Mouse (Mus musculus) fibroblast of lung, adult 2 months (primary cell): Measurements from ENCODE around the gene Kat6b.
"Not testable (repeated sequence)": the region's sequence is repeated elsewhere in the genome, so short reads cannot be mapped to it uniquely, and the experiment has no call there.

Experiments used
- DNase-seq: peaks from one replicate; pipeline ENCODE4 v3.0.0-alpha.2; 2011; ENCODE audit warnings: low read depth

Kat6b gene

GRCm38 (mm10) chr14:21669218-21669617 is 188.0 kb downstream of the Kat6b start:
- no peak for DNase-seq

GRCm38 (mm10) chr14:21669633-21670421 is 188.6 kb downstream of the Kat6b start:
- DNase-seq: no peak

DNA sequence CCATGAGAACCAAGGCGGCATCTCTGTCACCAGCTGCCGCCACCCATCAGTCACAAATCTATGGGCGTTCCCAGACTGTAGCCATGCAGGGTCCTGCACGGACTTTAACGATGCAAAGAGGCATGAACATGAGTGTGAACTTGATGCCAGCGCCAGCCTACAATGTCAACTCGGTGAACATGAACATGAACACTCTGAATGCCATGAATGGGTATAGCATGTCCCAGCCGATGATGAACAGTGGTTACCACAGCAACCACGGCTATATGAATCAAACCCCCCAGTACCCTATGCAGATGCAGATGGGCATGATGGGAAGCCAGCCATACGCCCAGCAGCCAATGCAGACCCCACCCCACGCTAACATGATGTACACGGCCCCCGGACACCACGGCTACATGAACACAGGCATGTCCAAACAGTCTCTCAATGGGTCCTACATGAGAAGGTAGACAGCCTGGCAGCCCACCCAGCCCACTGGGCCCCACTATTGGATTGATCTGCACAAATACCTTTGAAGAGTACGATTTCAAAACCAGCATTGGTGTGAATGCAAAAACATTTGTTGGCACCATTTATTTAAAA is 189.3 kb downstream of the Kat6b start:
- not testable (repeated sequence) for DNase-seq

DNA sequence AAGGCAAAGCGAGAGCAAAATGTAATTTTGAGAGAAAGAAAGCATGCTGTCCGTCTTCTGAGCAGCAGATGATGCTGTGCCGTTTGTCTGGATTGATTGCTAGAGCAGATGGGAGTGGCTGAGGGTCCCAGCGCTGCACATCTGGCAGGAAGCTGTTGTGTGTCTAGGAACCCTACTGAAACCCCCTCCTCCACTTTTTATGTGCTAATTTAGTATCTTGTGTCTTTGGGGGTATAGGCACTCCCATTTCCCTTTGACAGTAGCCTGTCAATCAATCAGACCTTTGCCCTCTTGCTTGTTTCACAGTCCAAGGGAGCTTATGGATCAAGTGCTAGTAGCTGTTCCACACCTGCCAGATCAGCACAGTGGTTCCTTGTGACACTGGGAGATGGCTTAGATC is 191.9 kb downstream of the Kat6b start:
- no peak for DNase-seq

GRCm38 (mm10) chr14:21674471-21674870 is 193.2 kb downstream of the Kat6b start:
- DNase-seq: no peak

- peak; percentile 59 for DNase-seq
Measured at GRCm38 (mm10) chr14:21676223-21676622, 195.0 kb downstream of the Kat6b start.

- DNase-seq: no peak
Measured at GRCm38 (mm10) chr14:21678509-21679285, 197.5 kb downstream of the Kat6b start.

- DNase-seq: no peak
Measured at GRCm38 (mm10) chr14:21679631-21680201, 198.5 kb downstream of the Kat6b start.

DNA sequence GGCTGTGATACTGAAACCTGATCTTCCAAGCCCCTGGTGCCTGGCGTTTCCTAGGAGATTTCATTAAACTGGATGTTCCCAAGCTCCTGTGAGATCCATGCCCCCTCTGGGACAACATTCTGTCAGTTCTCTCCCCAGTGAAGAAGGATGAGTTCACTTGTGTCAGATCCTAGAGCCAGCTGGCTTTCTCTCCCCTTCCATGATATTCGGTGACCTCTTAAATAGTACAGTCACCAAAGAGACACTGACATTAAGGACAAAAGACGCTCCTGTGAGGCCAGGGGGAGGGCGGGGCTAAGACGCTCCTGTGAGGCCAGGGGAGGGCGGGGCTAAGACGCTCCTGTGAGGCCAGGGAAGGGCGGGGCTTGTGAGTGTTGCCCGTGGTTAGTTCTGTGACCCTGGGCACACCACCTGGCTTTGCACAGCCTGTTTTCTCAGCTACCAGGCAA is 201.5 kb downstream of the Kat6b start:
- no peak for DNase-seq

DNA sequence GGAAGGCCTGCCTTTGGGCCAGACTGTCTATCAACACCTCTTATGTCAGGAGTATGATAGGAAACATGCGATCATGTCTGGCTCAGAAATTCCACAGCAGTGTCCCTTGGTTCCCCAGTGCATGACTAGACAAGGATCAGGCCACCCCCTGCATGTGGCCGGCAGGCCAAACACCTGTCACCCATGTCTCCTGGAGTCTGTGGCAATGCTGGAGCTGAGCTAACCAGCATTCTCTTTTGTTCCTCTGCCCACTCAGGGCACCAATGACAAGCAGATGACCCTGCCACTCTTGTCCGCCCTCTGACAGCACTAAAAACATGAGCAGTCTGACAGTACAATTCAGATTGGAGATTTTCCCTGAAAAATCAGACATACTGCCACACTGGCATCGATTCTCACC is 202.6 kb downstream of the Kat6b start:
- no peak for DNase-seq

DNA sequence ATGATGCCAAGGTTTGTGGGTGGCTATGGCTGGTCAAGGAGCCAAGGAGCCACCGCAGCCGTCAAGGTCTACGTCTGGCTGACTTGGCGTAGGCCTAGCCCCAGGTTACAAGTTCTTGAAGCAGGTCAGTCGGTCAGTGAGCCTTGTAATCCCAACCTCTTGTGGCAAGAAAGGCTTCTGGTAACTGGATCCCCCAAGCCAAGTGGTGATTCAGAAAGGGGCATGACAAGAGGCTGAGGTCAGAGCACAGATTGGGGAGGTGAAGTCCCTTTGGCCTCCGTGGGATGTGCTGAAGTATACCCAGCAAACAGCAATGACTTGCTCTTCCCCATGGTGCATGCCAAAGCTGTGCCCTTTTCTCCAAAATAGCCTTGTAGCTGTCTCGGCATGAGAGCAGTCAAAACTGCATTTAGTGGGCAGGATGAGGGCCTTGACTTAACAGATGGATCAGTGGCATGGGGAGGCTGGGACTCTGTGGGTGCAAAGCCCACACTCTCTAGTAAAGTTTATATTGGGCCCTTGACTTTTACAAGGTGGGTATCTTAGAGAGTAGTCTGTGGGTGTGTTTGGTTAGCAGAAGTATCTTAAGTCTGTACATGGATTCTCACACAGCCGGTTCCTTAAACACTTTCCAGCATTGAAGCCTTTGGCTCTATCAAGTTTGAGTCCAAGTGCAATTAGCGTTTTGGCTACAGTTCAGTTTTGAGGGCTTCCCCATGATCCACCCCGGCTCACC is 204.3 kb downstream of the Kat6b start:
- DNase-seq: no peak

- no peak for DNase-seq
Measured at GRCm38 (mm10) chr14:21686376-21687279, 205.4 kb downstream of the Kat6b start.

DNA sequence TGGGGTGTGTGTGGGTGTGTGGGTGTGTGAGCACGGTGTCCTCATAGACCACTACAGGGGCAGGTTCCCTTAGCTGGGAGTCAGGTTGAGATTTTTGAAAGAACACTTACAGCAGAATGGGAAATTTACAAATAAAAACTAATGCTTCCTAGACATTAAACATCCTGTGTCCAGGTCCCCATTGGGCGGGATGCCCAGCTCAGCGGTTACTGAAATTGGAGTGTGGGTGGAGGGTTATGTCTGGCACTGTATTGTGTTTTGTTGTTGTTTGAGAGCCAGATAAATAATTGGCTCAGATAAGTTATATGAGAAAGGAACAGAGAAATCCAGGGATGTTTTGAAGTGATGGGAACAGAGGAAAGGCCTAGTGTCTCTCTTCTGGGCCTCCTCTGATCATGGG is 209.8 kb downstream of the Kat6b start:
- DNase-seq: no peak

- no peak for DNase-seq
Measured at GRCm38 (mm10) chr14:21695020-21695419, 213.8 kb downstream of the Kat6b start.

GRCm38 (mm10) chr14:21696186-21696830 is 215.1 kb downstream of the Kat6b start:
- DNase-seq: no peak

DNA sequence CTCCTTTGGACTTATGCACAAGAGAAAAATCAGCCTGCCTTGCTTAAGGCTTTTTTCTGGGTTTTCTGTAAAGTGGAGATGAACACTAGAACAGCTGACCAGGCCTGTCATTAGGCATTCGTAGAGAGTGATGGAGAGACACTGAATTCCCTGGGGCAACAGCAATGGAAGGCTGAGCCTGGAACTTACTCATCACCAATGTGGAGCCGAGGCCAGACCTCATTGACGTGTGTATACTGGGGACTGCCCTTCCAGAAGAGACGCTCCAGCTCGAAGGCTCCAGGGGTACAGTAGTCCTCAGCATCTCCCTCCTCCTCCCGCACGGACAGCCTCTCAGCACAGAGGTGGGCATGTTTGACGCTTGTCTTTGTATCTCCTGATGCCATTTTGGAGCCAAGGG is 221.5 kb downstream of the Kat6b start:
- no peak for DNase-seq

DNA sequence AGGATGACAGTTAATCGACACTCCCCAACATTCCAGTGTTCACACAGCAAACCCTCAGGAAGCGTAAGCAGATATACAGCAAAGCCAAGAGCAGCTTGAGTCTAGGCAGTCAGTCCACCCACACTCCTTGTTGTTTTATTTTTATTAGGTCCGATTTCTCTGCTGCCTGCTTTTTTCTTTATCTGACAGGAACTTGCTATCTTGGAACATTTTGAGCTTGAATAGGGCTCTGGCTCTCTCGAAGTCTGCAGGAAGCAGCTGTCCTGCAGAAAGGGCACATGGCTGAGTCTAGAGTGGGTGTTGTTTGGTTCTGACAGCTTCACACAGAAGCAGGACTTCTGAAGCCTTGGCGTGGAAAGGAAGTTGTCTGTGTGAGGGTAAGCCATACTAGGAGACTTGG is 222.0 kb downstream of the Kat6b start:
- no peak for DNase-seq

GRCm38 (mm10) chr14:21705462-21705861 is 224.2 kb downstream of the Kat6b start:
- DNase-seq: no peak

DNA sequence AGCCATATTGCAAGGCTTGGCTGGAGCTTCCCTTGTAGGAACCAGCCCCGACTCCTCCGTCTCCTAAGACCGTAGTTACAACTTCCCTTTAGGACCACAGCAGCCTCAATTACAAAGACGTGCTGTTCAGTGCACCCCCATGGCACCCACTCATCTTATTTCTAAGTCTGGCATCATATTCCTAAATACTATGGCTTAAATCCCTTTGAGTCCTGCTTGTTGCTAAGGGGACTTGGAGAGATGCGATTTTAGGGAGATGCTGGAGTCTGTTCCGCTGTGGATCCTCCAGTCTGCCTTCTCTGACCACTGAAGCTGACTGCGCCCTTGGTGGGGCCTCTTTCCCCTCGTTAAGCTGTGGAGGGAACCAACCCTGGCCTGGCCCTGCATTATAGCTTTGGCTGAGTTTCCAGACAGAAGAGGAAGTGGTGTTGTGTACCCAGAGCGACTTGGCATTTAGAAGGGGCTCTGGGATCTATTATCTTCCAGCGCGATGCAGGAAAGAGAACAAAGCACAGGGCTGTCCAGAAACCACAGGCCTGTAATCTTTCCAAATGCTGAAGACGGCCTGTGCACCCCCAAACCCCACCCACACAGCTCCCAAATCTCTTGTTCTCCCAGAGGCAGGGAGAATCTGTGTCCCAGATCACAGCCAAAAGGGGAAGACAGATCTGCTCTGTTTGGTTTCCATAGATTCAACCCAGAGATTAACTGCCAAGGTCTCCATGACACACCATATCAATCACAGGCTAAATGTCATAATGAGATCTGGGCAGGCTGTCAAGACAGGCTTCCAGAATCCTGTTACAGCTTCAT is 225.7 kb downstream of the Kat6b start:
- DNase-seq: no peak
